Mouse (Mus musculus) liver, embryonic 13.5 days (tissue): ENCODE measurements around the gene Dapk1. TPM values are rescaled to one million over a fixed set of nuclear protein-coding genes. Genes with fewer than 3 reads are reported as not detected.

Experiments used
- ATAC-seq: fragments of 200-750 bp; cut with Nextera tagmentation; 2 replicates; pipeline ENCODE4 v1.8.0; 2017; ENCODE audit warnings: low read depth, mild to moderate bottlenecking, moderate number of reproducible peaks, moderate library complexity
- DNase-seq: peaks from one replicate; pipeline ENCODE4 v3.0.0; 2022
- H3K27ac ChIP-seq: fragments of 300-500 bp; sonication (generic); 2 replicates; pipeline ENCODE4 v1.5.1; 2015; ENCODE audit warnings: moderate library complexity, mild to moderate bottlenecking, inconsistent platforms
- H3K27me3 ChIP-seq: fragments of 300-500 bp; sonication (generic); 2 replicates; pipeline ENCODE4 v1.6.1; 2015; ENCODE audit warnings: mild to moderate bottlenecking, inconsistent platforms
- H3K36me3 ChIP-seq: fragments of 300-500 bp; sonication (generic); 2 replicates; pipeline ENCODE4 v1.6.1; 2015; ENCODE audit warnings: mild to moderate bottlenecking, inconsistent platforms
- H3K4me1 ChIP-seq: fragments of 300-500 bp; sonication (generic); replicated peaks from 2 replicates; pipeline ENCODE4 v1.6.1; 2015; ENCODE audit warnings: inconsistent platforms
- H3K4me2 ChIP-seq: fragments of 300-500 bp; sonication (generic); 2 replicates; pipeline ENCODE4 v1.6.1; 2015; ENCODE audit warnings: inconsistent platforms, mild to moderate bottlenecking, moderate library complexity
- H3K4me3 ChIP-seq: fragments of 300-500 bp; sonication (generic); replicated peaks from 2 replicates; pipeline ENCODE4 v1.5.1; 2015; ENCODE audit warnings: mild to moderate bottlenecking, inconsistent platforms
- H3K9ac ChIP-seq: fragments of 300-500 bp; sonication (generic); 2 replicates; pipeline ENCODE4 v1.6.1; 2015; ENCODE audit warnings: mild to moderate bottlenecking, inconsistent platforms
- H3K9me3 ChIP-seq: fragments of 300-500 bp; sonication (generic); replicated peaks from 2 replicates; pipeline ENCODE4 v1.6.1; 2016; ENCODE audit warnings: inconsistent platforms
- WGBS: fragments of 180-500 bp; shearing (Covaris S2); methylation state at CpG from one replicate; pipeline ENCODE4 v1.1.7; 2015; ENCODE audit not compliant: insufficient replicate concordance; 5-methylcytosine and 5-hydroxymethylcytosine counted together
- polyA plus RNA-seq: library from polyadenylated mRNA; unstranded; fragments of >200 nt; fragmentation: Nextera tagmentation; extraction: Ambion mirVana; gene quantifications from 2 replicates; pipeline ENCODE4 v1.2.1, GENCODE M21; 2015

Dapk1 gene
- polyA plus RNA-seq, 1 experiment from 2014 or later, result 5.0 TPM

- Histone ChIP-seq H3K9me3 (no peaks in the 10 kb centered on the region), H3K4me1 (no peaks in the 10 kb centered on the region), H3K36me3 (peaks cover 17% of the 10 kb centered on the region), H3K9ac (no peak overlapping the region), H3K4me2 (no peak overlapping the region), H3K27me3 (no peaks in the 10 kb centered on the region), H3K27ac (no peak overlapping the region), H3K4me3 (no peak overlapping the region)
- no peak for DNase-seq
- WGBS, result 87% methylated on average over 17 of the region's 17 CpGs
- no peak; the same call in 1 of the 2 replicates for ATAC-seq
Observed at GRCm38 (mm10) chr13:60761161-60761560, 159.4 kb downstream of the Dapk1 start.

DNA sequence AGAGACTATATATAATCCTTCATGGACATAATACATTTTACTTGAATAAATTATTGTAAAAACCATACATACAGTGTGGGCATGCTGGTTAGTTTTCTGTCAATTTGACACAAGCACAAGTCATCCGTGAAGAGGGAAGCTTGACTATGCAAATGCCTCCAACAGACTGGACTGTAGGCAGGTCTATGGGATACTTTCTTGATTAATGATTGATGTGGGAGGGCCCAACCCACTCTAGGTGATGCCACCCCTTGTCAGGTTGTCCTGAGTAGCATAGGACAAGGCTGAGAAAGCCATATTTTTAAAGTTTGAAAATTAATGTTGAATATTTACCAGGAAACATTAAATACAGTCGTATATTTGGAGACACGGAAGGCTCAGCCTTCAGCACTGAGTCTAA lies 178.8 kb downstream of the Dapk1 start:
- Histone ChIP-seq H3K9me3 (no peaks in the 10 kb centered on the region), H3K4me3 (no peak overlapping the region), H3K36me3 (no peaks in the 10 kb centered on the region), H3K4me1 (no peaks in the 10 kb centered on the region), H3K4me2 (no peak overlapping the region), H3K9ac (no peak overlapping the region), H3K27me3 (no peaks in the 10 kb centered on the region), H3K27ac (no peak overlapping the region)
- ATAC-seq, result no peak
- 72% methylated on average over 3 of the region's 3 CpGs for WGBS
- DNase-seq, result no peak

DNA sequence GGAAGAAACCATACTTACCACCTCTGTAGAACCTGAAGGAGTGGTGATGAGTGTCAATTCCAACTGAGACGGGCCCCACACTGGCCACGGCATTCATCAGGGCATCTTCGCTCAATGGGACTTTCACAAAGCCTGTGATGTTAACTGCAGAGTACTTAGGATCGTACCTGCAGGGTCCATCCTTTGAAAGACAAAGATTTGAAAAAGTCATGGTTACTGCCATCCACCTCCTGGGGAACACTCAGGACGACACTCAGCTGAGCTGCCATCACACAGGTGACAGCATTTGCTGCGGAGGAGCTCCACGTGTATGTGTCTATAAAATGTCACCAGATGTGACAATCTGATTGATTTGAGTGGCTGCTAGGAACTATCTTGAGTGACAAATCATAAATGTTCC lies 181.6 kb downstream of the Dapk1 start:
- DNase-seq, result no peak
- no peaks in the 10 kb centered on the region for H3K4me1 ChIP-seq
- no peaks in the 10 kb centered on the region for H3K27me3 ChIP-seq
- no peak overlapping the region for H3K27ac ChIP-seq
- WGBS, result 70% methylated on average over 7 of the region's 7 CpGs
- H3K4me2 ChIP-seq, result no peak overlapping the region
- no peak overlapping the region for H3K4me3 ChIP-seq
- no peaks in the 10 kb centered on the region for H3K9me3 ChIP-seq
- ATAC-seq, result no peak
- H3K9ac ChIP-seq, result no peak overlapping the region
- H3K36me3 ChIP-seq, result no peaks in the 10 kb centered on the region

- DNase-seq (no peak), ATAC-seq (no peak)
- Histone ChIP-seq H3K27me3 (no peaks in the 10 kb centered on the region), H3K27ac (no peak within 1 kb of the TSS), H3K36me3 (no peaks in the 10 kb centered on the region), H3K4me3 (no peak within 1 kb of the TSS), H3K4me2 (no peak within 1 kb of the TSS), H3K4me1 (no peaks in the 10 kb centered on the region), H3K9ac (no peak within 1 kb of the TSS), H3K9me3 (no peaks in the 10 kb centered on the region)
Observed at GRCm38 (mm10) chr13:60786264-60786663, 184.5 kb downstream of the Dapk1 start, which contains the start of gene BC051665. BC051665 (minus strand) TSS chr13:60786364.

DNA sequence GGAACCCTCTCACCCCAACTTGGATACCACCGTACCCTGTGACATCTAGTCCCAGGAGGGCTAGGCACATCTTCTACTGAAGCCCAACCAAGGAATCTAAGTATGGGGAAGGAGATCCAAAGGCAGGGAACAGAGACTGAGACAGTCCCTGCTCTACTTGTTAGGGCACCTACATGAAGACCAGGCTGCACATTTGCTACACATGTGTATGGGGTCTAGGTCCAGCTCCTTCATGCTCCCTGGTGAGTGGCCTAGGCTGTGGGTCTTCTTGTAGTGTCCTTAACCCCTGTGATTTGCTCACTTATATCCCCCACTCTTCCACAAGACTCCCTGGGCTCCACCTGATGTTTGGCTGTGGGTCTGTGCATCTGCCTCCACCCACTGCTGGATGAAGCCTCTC lies 187.7 kb downstream of the Dapk1 start:
- DNase-seq (no peak), ATAC-seq (no peak)
- WGBS, result 63% methylated on average over 1 of the region's 1 CpGs
- Histone ChIP-seq H3K4me3 (no peak overlapping the region), H3K4me2 (no peak overlapping the region), H3K9ac (no peak overlapping the region), H3K36me3 (no peaks in the 10 kb centered on the region), H3K4me1 (no peaks in the 10 kb centered on the region), H3K27me3 (no peaks in the 10 kb centered on the region), H3K27ac (no peak overlapping the region), H3K9me3 (no peaks in the 10 kb centered on the region)

GRCm38 (mm10) chr13:60802749-60803148 lies 201.0 kb downstream of the Dapk1 start, which contains the start of gene Ctsll3:
Ctsll3 (minus strand) TSS chr13:60802849.
- no peak for ATAC-seq
- H3K4me2 ChIP-seq, result no peak within 1 kb of the TSS
- H3K4me1 ChIP-seq, result no peaks in the 10 kb centered on the region
- DNase-seq, result no peak
- H3K9me3 ChIP-seq, result no peaks in the 10 kb centered on the region
- H3K36me3 ChIP-seq, result no peaks in the 10 kb centered on the region
- no peak within 1 kb of the TSS for H3K4me3 ChIP-seq
- H3K27ac ChIP-seq, result no peak within 1 kb of the TSS
- no peak within 1 kb of the TSS for H3K9ac ChIP-seq
- 32% methylated on average over 1 of the region's 1 CpGs for WGBS
- no peaks in the 10 kb centered on the region for H3K27me3 ChIP-seq

- Histone ChIP-seq H3K4me3 (no peak overlapping the region), H3K4me2 (no peak overlapping the region), H3K36me3 (no peaks in the 10 kb centered on the region), H3K27ac (no peak overlapping the region), H3K4me1 (no peaks in the 10 kb centered on the region), H3K9ac (no peak overlapping the region), H3K27me3 (no peaks in the 10 kb centered on the region), H3K9me3 (no peaks in the 10 kb centered on the region)
- WGBS, result 44% methylated on average over 2 of the region's 2 CpGs
- ATAC-seq (no peak), DNase-seq (no peak)
Observed at GRCm38 (mm10) chr13:60809690-60810089, 207.9 kb downstream of the Dapk1 start.

DNA sequence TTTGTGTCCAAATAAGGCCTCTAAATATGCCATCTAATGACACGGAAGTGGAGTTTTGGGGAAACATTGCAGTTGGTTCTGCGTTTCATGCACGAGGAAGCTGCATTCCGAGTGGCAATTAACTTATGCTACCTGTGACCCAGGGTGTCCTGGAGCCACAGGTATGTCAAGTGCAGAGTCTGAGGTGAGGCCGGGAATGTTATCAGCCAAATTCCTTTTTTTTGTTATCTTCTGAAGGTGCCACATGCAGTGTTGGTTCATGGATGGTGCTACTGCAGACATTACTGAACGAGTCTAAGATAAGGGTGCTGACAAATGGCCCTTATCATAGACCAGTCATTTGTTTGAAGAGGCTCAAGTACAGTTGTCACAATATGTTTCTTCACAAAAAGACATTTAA lies 211.0 kb downstream of the Dapk1 start:
- DNase-seq, result no peak
- ATAC-seq, result no peak
- 50% methylated on average over 6 of the region's 6 CpGs for WGBS
- H3K9ac ChIP-seq, result no peak overlapping the region
- H3K9me3 ChIP-seq, result no peaks in the 10 kb centered on the region
- no peak overlapping the region for H3K4me3 ChIP-seq
- no peaks in the 10 kb centered on the region for H3K27me3 ChIP-seq
- no peaks in the 10 kb centered on the region for H3K36me3 ChIP-seq
- no peaks in the 10 kb centered on the region for H3K4me1 ChIP-seq
- H3K4me2 ChIP-seq, result no peak overlapping the region
- no peak overlapping the region for H3K27ac ChIP-seq

Other genes starting within 250 kb of the Dapk1 start
- gene BC051665, start 184.4 kb downstream of the Dapk1 start, polyA plus RNA-seq, result not detected in 2 replicates
- gene Ctsll3, start 200.9 kb downstream of the Dapk1 start, polyA plus RNA-seq, result not detected in 2 replicates